Mouse (Mus musculus) kidney, postnatal 0 days (tissue): ENCODE measurements at regions not wholly inside any gene's neighbourhood (a gene's known extent, or its start where the extent isn't known, plus 50 kb on each side); places are given as distances from the start of the nearest gene placed in this dataset.

Experiments used
- ATAC-seq: fragments of 200-750 bp; cut with Nextera tagmentation; replicated peaks from 2 replicates; pipeline ENCODE4 v1.8.0; 2017; ENCODE audit warnings: low read depth, moderate number of reproducible peaks, moderate TSS enrichment, moderate library complexity; ENCODE audit not compliant: low FRiP score
- DNase-seq: peaks from one replicate; pipeline ENCODE4 v3.0.0-alpha.2; 2016; ENCODE audit warnings: low spot score
- H3K27ac ChIP-seq: fragments of 300-500 bp; sonication (generic); 2 replicates; pipeline ENCODE4 v1.5.1; 2014; ENCODE audit warnings: mild to moderate bottlenecking
- H3K27me3 ChIP-seq: fragments of 300-500 bp; sonication (generic); 2 replicates; pipeline ENCODE4 v1.6.1; 2014; ENCODE audit warnings: low read length, mixed read lengths; ENCODE audit not compliant: insufficient read depth
- H3K36me3 ChIP-seq: fragments of 300-500 bp; sonication (generic); 2 replicates; pipeline ENCODE4 v1.6.1; 2014; ENCODE audit warnings: low read length, mixed read lengths; ENCODE audit not compliant: insufficient read depth
- H3K4me1 ChIP-seq: fragments of 300-500 bp; sonication (generic); replicated peaks from 2 replicates; pipeline ENCODE4 v1.6.1; 2014; ENCODE audit warnings: antibody characterized with exemption, low read length, mixed read lengths; ENCODE audit not compliant: insufficient read depth
- H3K4me2 ChIP-seq: fragments of 300-500 bp; sonication (generic); 2 replicates; pipeline ENCODE4 v1.6.1; 2014; ENCODE audit warnings: mild to moderate bottlenecking, low read length, moderate library complexity, mixed read lengths
- H3K4me3 ChIP-seq: fragments of 300-500 bp; sonication (generic); replicated peaks from 2 replicates; pipeline ENCODE4 v1.5.1; 2014; ENCODE audit warnings: low read depth, low read length
- H3K9ac ChIP-seq: fragments of 300-500 bp; sonication (generic); 2 replicates; pipeline ENCODE4 v1.6.1; 2014; ENCODE audit warnings: low read depth, low read length
- H3K9me3 ChIP-seq: fragments of 300-500 bp; sonication (generic); replicated peaks from 2 replicates; pipeline ENCODE4 v1.6.1; 2016; ENCODE audit warnings: low read length, inconsistent platforms, mixed read lengths
- CTCF ChIP-seq: IDR thresholded peaks from 2 replicates; pipeline ENCODE4 v1.5.1; 2016; ENCODE audit warnings: antibody characterized with exemption, low read depth, mild to moderate bottlenecking, moderate library complexity
- WGBS: fragments of 180-500 bp; shearing (Covaris S2); extraction: QIAGEN DNeasy Blood & Tissue Kit; methylation state at CpG from one replicate; pipeline ENCODE4 v1.1.7; 2014; 5-methylcytosine and 5-hydroxymethylcytosine counted together

- ATAC-seq, result no peak
- H3K4me2 ChIP-seq, result no peak overlapping the region
- H3K9ac ChIP-seq, result no peak overlapping the region
- H3K4me1 ChIP-seq, result no peaks in the 10 kb centered on the region
- H3K4me3 ChIP-seq, result no peak overlapping the region
- no peaks in the 10 kb centered on the region for H3K36me3 ChIP-seq
- no peak for TF ChIP-seq CTCF
- no peak for DNase-seq
- 50% methylated on average over 5 of the region's 5 CpGs for WGBS
- H3K9me3 ChIP-seq, result no peaks in the 10 kb centered on the region
- no peaks in the 10 kb centered on the region for H3K27me3 ChIP-seq
- no peak overlapping the region for H3K27ac ChIP-seq
These were observed 184.2 kb downstream of the Foxo1 start for GRCm38 (mm10) chr3:52452345-52452744.

- no peak for DNase-seq
- 56% methylated on average over 1 of the region's 1 CpGs for WGBS
- Histone ChIP-seq H3K27me3 (no peaks in the 10 kb centered on the region), H3K9ac (no peak overlapping the region), H3K9me3 (no peaks in the 10 kb centered on the region), H3K36me3 (no peaks in the 10 kb centered on the region), H3K27ac (no peak overlapping the region), H3K4me1 (0 out of 2 replicates have a peak, but pooled peaks cover 5% of the 10 kb centered on the region), H3K4me2 (no peak overlapping the region), H3K4me3 (no peak overlapping the region)
- no peak for ATAC-seq
- no peak for TF ChIP-seq CTCF
These were observed 178.9 kb downstream of the Foxo1 start for GRCm38 (mm10) chr3:52446991-52447390.

- Histone ChIP-seq H3K9me3 (no peaks in the 10 kb centered on the region), H3K9ac (no peak overlapping the region), H3K4me3 (no peak overlapping the region), H3K4me1 (0 out of 2 replicates have a peak, but pooled peaks cover 5% of the 10 kb centered on the region), H3K4me2 (no peak overlapping the region), H3K27ac (no peak overlapping the region), H3K36me3 (no peaks in the 10 kb centered on the region), H3K27me3 (no peaks in the 10 kb centered on the region)
- DNase-seq (no peak), ATAC-seq (no peak)
- TF ChIP-seq CTCF, result no peak
- 69% methylated on average over 5 of the region's 5 CpGs for WGBS
These were observed 178.4 kb downstream of the Foxo1 start for GRCm38 (mm10) chr3:52446500-52446899.

GRCm38 (mm10) chr3:52444420-52445119, 176.4 kb downstream of the Foxo1 start:
- no peak overlapping the region for H3K9ac ChIP-seq
- 81% methylated on average over 8 of the region's 8 CpGs for WGBS
- no peaks in the 10 kb centered on the region for H3K27me3 ChIP-seq
- ATAC-seq (no peak), DNase-seq (no peak)
- 0 out of 2 replicates have a peak, but pooled peaks cover 5% of the 10 kb centered on the region for H3K4me1 ChIP-seq
- 0 out of 2 replicates have a peak overlapping the region, but pooled peaks have one; percentile 64 for H3K27ac ChIP-seq
- no peak for TF ChIP-seq CTCF
- no peaks in the 10 kb centered on the region for H3K36me3 ChIP-seq
- H3K4me2 ChIP-seq, result no peak overlapping the region
- H3K4me3 ChIP-seq, result no peak overlapping the region
- no peaks in the 10 kb centered on the region for H3K9me3 ChIP-seq

- TF ChIP-seq CTCF, result no peak
- Histone ChIP-seq H3K36me3 (no peaks in the 10 kb centered on the region), H3K4me2 (no peak overlapping the region), H3K4me1 (0 out of 2 replicates have a peak, but pooled peaks cover 5% of the 10 kb centered on the region), H3K4me3 (no peak overlapping the region), H3K9me3 (no peaks in the 10 kb centered on the region), H3K9ac (no peak overlapping the region), H3K27me3 (no peaks in the 10 kb centered on the region), H3K27ac (peak overlapping the region; percentile 64)
- peak; percentile 89 for DNase-seq
- 8% methylated on average over 3 of the region's 3 CpGs for WGBS
- ATAC-seq, result peak; percentile 92
These were observed 175.7 kb downstream of the Foxo1 start for GRCm38 (mm10) chr3:52443856-52444255.

- no peak overlapping the region for H3K27ac ChIP-seq
- DNase-seq (no peak), ATAC-seq (no peak)
- H3K9ac ChIP-seq, result no peak overlapping the region
- H3K4me1 ChIP-seq, result no peaks in the 10 kb centered on the region
- no peaks in the 10 kb centered on the region for H3K9me3 ChIP-seq
- no peak overlapping the region for H3K4me2 ChIP-seq
- no peak overlapping the region for H3K4me3 ChIP-seq
- 65% methylated on average over 8 of the region's 8 CpGs for WGBS
- no peaks in the 10 kb centered on the region for H3K36me3 ChIP-seq
- TF ChIP-seq CTCF, result no peak
- no peaks in the 10 kb centered on the region for H3K27me3 ChIP-seq
These were observed 161.0 kb downstream of the Foxo1 start for GRCm38 (mm10) chr3:52429014-52429589.
